Mouse (Mus musculus) ES-E14 (cell line): Measurements from ENCODE around the gene Fbxw4.

Experiments
- CHD2 ChIP-seq: IDR thresholded peaks from 2 replicates; pipeline ENCODE4 v1.6.1; 2014; ENCODE audit warnings: mild to moderate bottlenecking, low read depth, low read length, inconsistent platforms
- HCFC1 ChIP-seq: IDR thresholded peaks from 2 replicates; pipeline ENCODE4 v1.6.1; 2012; ENCODE audit warnings: low read length, inconsistent platforms, borderline replicate concordance; ENCODE audit not compliant: insufficient read depth

DNA sequence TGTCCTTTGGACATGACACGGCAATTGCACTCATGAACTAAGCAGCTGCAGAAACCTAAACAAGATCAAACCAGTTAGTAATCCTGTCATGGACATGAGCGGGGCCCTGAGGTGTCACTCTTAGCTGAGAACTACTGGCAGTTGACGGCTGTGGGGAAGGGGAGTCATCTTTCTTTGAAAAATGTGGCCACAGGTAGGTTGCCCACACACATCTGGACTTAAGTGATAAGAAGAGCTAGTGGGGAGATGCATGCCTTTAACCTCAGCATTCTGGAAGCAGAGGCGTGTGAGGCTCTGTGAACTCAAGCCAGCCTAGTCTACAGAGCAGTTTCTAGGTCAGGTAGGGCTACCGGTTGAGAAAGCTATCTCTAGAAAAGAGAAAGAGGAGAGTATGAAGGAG, 57.5 kb downstream of the Fbxw4 start:
- TF ChIP-seq HCFC1 = no peak
- no peak for TF ChIP-seq CHD2
